Mouse (Mus musculus) olfactory bulb, adult 2 months (tissue): ENCODE data around the gene Lsamp.

Experiments
- CTCF ChIP-seq: fragments of 200-500 bp; IDR thresholded peaks from 2 replicates; pipeline ENCODE4 v1.5.1; 2012; ENCODE audit warnings: low read depth, mild to moderate bottlenecking, low read length, moderate library complexity; ENCODE audit not compliant: insufficient read depth
- POLR2A ChIP-seq: fragments of 200-500 bp; IDR thresholded peaks from 2 replicates; pipeline ENCODE4 v1.6.1; 2012; ENCODE audit warnings: mild to moderate bottlenecking, low read depth, low read length, moderate library complexity; ENCODE audit not compliant: insufficient read depth

DNA sequence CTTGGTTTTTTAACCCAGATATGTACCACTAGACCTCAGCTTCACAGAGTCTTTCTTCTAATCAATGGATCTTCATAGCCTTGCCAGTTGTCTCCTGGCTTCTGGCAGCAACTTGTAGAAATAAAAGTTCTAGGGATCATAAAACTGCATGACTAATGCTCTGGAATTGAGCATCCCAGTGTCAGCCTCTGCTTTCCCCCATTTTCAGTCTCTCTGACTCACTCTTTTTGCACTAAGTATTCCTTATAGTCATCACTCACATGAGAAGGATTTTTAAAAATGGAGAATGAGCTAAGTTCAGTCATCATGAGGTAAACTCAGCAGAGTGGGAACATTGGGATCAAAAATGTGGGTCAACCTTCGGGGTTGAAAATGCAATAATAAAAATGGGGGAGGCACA lies 2113.3 kb downstream of the Lsamp start:
- TF ChIP-seq POLR2A (no peak), CTCF (no peak)
